Mouse (Mus musculus) left cerebral cortex, adult 2 months (tissue): ENCODE results near the gene Cnot3. TPM values are rescaled to one million over a fixed set of nuclear protein-coding genes. Genes with fewer than 3 reads are reported as not detected.
A peak's percentile ranks its signal among the peaks of the same experiment; 100 is the strongest.

Experiments
- DNase-seq, 2 experiments: peaks; one replicate each; pipeline ENCODE4 v3.0.0; 2021 to 2022; ENCODE audit warnings: low spot score in 2 of 2, mixed read lengths in 1 of 2; ENCODE audit errors: extremely low spot score in 1 of 2
- H3K27ac ChIP-seq: fragments of 200-600 bp; 2 replicates; pipeline ENCODE4 v1.8.1; 2022
- H3K4me3 ChIP-seq: fragments of 200-600 bp; 2 replicates; pipeline ENCODE4 v1.8.1; 2022
- CTCF ChIP-seq: fragments of 200-600 bp; IDR thresholded peaks from 2 replicates; pipeline ENCODE4 v1.8.1; 2022; ENCODE audit warnings: antibody characterized with exemption, mild to moderate bottlenecking, moderate library complexity
- intact Hi-C: fragments of 180-260 bp; cut with DNase I; formaldehyde crosslinking; loops from one replicate; pipeline ENCODE4 v1.15.1; 2025
- total RNA-seq, 2 experiments: library from RNA; stranded (reverse); gene quantifications; 2 replicates each; pipeline ENCODE4 v1.2.3; 2021

The Cnot3 gene
- total RNA-seq, 2 experiments from 2014 or later: 52.4 to 54.3 TPM

DNA sequence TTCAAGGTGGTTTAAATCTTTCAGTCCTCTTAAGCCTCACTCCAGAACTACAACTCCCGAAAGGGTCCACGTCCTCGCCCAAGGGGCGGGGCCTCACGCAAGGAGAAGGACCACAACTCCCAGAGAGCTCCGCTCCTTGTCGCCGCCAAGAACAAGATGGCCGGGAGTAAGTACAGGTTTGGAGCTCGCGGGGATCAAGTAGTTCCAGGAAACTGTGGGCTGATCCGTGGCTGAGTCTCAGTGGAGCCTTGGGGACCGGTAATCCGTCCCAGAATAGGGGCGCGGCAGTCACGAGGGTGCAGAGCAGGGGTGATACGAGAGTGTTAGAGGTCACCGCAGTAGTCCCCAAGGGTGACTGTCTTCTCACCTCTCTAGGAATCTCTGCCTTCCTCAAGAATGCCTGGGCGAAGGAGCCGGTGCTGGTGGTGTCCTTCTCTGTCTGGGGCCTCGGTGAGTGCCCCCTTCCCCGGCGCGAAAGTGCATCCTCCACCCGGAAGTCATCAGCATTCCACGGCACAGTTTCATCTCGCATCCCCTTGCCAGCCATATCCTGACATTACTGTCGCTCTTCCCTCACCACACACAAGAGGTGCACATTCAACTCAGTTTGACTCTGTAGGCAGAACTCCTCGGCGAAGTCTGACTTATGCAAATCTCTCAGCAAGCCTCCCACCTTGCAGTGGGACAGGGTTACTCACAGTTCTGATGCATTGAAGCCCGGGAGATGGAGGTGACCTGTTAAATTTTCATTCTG lies 27.6 kb upstream of the Cnot3 start, which contains the start of gene Ndufa3:
Gene Ndufa3, plus strand, starts transcription at position 132 of the 754 bp plus-strand sequence.
- DNase-seq: peak; percentile 83 to 89
- Histone ChIP-seq H3K27ac (peak within 1 kb of the TSS; percentile 90), H3K4me3 (peak within 1 kb of the TSS; percentile 90)
- intact Hi-C loops: loop anchor here (1.0 kb wide), 1 partner anchor 12 kb away; the partner anchor contains the start of genes Prpf31 and Tfpt
- no peak for TF ChIP-seq CTCF

DNA sequence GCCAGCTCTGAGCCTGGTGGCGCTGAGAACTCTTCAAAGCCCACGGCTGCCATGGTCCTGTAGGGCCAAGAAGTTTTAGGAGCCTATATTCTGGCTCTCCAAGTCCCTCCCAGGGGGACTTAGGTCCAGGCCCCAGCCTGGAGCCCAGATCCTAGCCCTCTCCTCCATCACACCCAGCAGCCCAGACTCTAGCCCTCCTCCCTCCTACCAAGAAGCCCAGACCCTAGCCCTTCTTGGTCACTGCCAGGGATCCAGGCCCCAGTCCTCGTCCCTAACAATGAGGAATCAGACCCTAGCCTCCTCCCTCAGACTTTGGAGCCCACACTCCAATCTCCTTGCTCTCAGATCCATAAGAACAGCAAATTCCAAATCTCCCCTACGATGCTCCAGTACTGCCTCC lies 16.0 kb upstream of the Cnot3 start:
- DNase-seq: no peak
- intact Hi-C loops: loop anchor here (1.0 kb wide), 1 partner anchor 12 kb away; the partner anchor contains the start of gene Ndufa3
- Histone ChIP-seq H3K27ac (peak overlapping the region; percentile 97), H3K4me3 (peak overlapping the region; percentile 61)
- TF ChIP-seq CTCF: no peak

- peak within 1 kb of the TSS; percentile 61 for H3K4me3 ChIP-seq
- H3K27ac ChIP-seq: peak within 1 kb of the TSS; percentile 97
- TF ChIP-seq CTCF: no peak
- peak; percentile 93 to 94 for DNase-seq
- intact Hi-C loops: loop anchor here (1.0 kb wide), 1 partner anchor 13 kb away; the partner anchor contains the start of gene Ndufa3
These were observed 15.3 kb upstream of the Cnot3 start, which contains the start of the genes Tfpt and Prpf31 for GRCm38 (mm10) chr7:3629543-3630477. Gene Tfpt, minus strand, starts transcription at chr7:3629929. Gene Prpf31, plus strand, starts transcription at chr7:3629985.

DNA sequence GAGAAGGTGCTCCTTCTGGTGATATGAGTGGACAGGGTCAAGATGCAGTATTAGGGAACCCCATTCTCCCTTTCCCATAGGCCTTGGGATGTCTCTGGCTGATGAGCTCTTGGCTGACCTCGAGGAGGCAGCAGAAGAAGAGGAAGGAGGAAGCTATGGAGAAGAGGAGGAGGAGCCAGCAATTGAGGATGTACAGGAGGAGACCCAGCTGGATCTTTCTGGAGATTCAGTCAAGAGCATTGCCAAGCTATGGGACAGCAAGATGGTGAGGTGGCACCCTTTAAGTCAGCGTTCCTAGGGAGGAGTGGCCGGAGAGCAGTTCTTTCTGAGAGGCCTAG lies 14.6 kb upstream of the Cnot3 start:
- TF ChIP-seq CTCF: no peak
- H3K4me3 ChIP-seq: peak overlapping the region; percentile 61
- intact Hi-C loops: no loop called here
- no peak for DNase-seq
- H3K27ac ChIP-seq: no peak overlapping the region

GRCm38 (mm10) chr7:3643412-3643811 lies 1.7 kb upstream of the Cnot3 start:
- no peak overlapping the region for H3K27ac ChIP-seq
- H3K4me3 ChIP-seq: no peak overlapping the region
- no peak for TF ChIP-seq CTCF
- intact Hi-C loops: loop anchor here (10.0 kb wide), 1 partner anchor 1421 kb away; the partner anchor contains the start of gene U2af2
- DNase-seq: no peak

- no peak for DNase-seq
- peak overlapping the region; percentile 45 for H3K4me3 ChIP-seq
- intact Hi-C loops: loop anchor here (10.0 kb wide), 1 partner anchor 1421 kb away; the partner anchor contains the start of gene U2af2
- no peak overlapping the region; the same call in 1 of the 2 replicates for H3K27ac ChIP-seq
- no peak for TF ChIP-seq CTCF
These were observed 1.2 kb upstream of the Cnot3 start for GRCm38 (mm10) chr7:3643843-3644242.

- no peak overlapping the region; the same call in 1 of the 2 replicates for H3K27ac ChIP-seq
- intact Hi-C loops: loop anchor here (10.0 kb wide), 1 partner anchor 1420 kb away; the partner anchor contains the start of gene U2af2
- TF ChIP-seq CTCF: no peak
- H3K4me3 ChIP-seq: peak overlapping the region; percentile 45
- DNase-seq: no peak
These were observed 758 bp upstream of the Cnot3 start for GRCm38 (mm10) chr7:3644348-3644671.

DNA sequence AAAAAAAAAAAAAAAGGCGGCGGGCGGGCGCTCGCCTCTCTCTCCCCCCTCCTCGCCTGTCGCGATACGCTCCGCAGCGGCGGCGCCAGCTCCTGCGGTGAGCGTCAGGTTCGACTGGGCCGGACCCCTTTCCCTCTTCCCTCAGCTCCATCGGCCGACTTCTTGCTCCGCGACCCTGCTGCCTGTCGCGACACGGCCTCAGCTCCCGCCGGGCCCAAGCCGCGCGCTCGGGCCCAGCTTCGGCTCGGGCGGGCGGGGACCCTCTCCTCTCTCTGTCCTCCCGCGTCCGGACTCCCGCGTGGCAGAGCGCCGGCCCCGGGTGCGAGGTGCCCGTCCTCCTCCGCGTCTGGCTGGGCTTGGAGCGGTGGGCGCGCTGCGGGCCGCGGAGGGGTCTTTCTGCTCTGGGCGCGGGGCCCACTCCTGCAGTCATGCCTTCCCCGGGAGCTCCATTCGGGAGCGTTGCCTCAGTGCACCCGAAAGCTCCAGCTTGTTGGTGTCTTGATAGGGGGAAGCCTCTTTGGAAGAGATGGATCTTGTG lies 489 bp downstream of the Cnot3 start:
- Histone ChIP-seq H3K27ac (peak overlapping the region; percentile 97), H3K4me3 (peak overlapping the region; percentile 79)
- TF ChIP-seq CTCF: no peak
- DNase-seq: peak; percentile 43 to 55
- intact Hi-C loops: loop anchor here (1.0 to 10.0 kb wide), 3 partner anchors 20 to 1419 kb away; partner anchors contain the start of genes Leng1 and U2af2

DNA sequence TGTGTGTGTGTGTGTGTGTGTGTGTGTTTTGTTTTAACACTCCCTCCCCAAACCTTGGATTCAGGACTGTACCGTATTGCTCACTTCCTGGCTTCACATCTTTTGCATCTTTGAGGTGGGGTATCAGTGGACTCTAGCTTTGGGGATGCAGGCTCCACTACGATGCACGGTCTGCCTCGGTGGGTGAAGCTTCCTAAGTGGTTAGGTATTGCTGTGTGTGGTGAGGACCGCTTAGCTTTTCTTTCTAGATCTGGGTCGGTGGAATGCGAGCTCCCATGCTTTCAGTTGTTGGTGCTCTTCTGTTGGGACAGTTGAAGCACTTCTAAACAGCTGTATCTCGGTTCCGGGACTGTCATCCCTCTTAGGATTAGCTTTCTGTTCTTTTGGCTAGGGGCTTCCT lies 1.1 kb downstream of the Cnot3 start:
- intact Hi-C loops: loop anchor here (1.0 to 10.0 kb wide), 3 partner anchors 19 to 1419 kb away; partner anchors contain the start of genes Leng1 and U2af2
- Histone ChIP-seq H3K4me3 (peak overlapping the region; percentile 79), H3K27ac (no peak overlapping the region)
- DNase-seq: no peak
- no peak for TF ChIP-seq CTCF

GRCm38 (mm10) chr7:3646641-3647040 lies 1.6 kb downstream of the Cnot3 start:
- intact Hi-C loops: loop anchor here (1.0 to 10.0 kb wide), 3 partner anchors 19 to 1418 kb away; partner anchors contain the start of genes Leng1 and U2af2
- Histone ChIP-seq H3K4me3 (peak overlapping the region; percentile 79), H3K27ac (no peak overlapping the region)
- no peak for TF ChIP-seq CTCF
- DNase-seq: no peak

DNA sequence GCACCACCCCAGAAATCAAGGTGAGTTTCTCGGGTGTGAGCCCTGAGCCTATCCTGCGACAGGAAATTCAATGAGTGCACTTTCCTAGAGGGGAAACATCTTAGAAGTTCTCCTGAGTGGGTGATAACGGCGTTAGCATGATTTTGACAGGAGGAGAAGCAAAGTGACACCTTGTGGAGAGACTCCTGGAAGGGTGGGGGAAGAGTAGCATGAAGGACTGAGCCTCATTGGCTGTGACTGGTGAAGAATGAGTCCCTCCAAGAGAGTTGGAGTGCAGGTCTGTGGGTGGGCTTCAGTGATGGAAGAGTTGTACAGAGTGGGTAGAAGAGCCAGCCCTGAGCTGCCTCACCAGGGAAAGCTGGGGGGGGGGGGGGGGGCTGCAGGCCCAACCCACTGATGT lies 11.9 kb downstream of the Cnot3 start:
- intact Hi-C loops: no loop called here
- TF ChIP-seq CTCF: no peak
- DNase-seq: peak in 1 of 2 experiments; percentile 21

More for the DNA sequence above, 11.9 kb downstream of the Cnot3 start:
- Histone ChIP-seq H3K27ac (no peak overlapping the region), H3K4me3 (no peak overlapping the region)
